Mouse (Mus musculus) kidney, postnatal 4 days (tissue): ENCODE measurements at regions not wholly inside any gene's neighbourhood (a gene's known extent, or its start where the extent isn't known, plus 50 kb on each side); places are given as distances from the start of the nearest gene placed in this dataset.

Source experiments
- DNase-seq, 2 experiments: peaks; one replicate each; pipeline ENCODE4 v3.0.0; 2021; ENCODE audit warnings: mixed read lengths in 2 of 2

- DNase-seq: peak; percentile 5 to 18
Measured at GRCm38 (mm10) chr14:60439106-60439505, 66.0 kb downstream of the Amer2 start.

GRCm38 (mm10) chr14:60443821-60444551 is 70.9 kb downstream of the Amer2 start:
- DNase-seq: no peak

GRCm38 (mm10) chr14:60444552-60444937 is 71.5 kb downstream of the Amer2 start:
- no peak for DNase-seq

GRCm38 (mm10) chr14:60446037-60446436 is 73.0 kb downstream of the Amer2 start:
- no peak for DNase-seq

- DNase-seq: no peak
Measured at GRCm38 (mm10) chr14:60451216-60451615, 78.2 kb downstream of the Amer2 start.

- peak; percentile 23 to 27 for DNase-seq
Measured at GRCm38 (mm10) chr14:60451684-60452083, 78.6 kb downstream of the Amer2 start.

GRCm38 (mm10) chr14:60456767-60457166 is 83.7 kb downstream of the Amer2 start:
- no peak for DNase-seq

- DNase-seq: peak; percentile 62 to 75
Measured at GRCm38 (mm10) chr14:60484996-60485888, 112.2 kb downstream of the Amer2 start.

GRCm38 (mm10) chr14:60485889-60486274 is 112.8 kb downstream of the Amer2 start:
- DNase-seq: peak in 1 of 2 experiments; percentile 27

- peak; percentile 38 to 64 for DNase-seq
Measured at GRCm38 (mm10) chr14:60486278-60486935, 113.3 kb downstream of the Amer2 start.

- no peak for DNase-seq
Measured at GRCm38 (mm10) chr14:60489111-60489510, 116.1 kb downstream of the Amer2 start.

- DNase-seq: no peak
Measured at GRCm38 (mm10) chr14:60490886-60491285, 117.8 kb downstream of the Amer2 start.

GRCm38 (mm10) chr14:60495441-60495840 is 122.4 kb downstream of the Amer2 start:
- DNase-seq: no peak

GRCm38 (mm10) chr14:60502552-60502951 is 129.5 kb downstream of the Amer2 start:
- DNase-seq: no peak

- no peak for DNase-seq
Measured at GRCm38 (mm10) chr14:60505066-60505465, 128.7 kb upstream of the Spata13 start.

GRCm38 (mm10) chr14:60506296-60506695 is 127.5 kb upstream of the Spata13 start:
- no peak for DNase-seq

GRCm38 (mm10) chr14:60513560-60513959 is 120.2 kb upstream of the Spata13 start:
- peak; percentile 57 for DNase-seq

GRCm38 (mm10) chr14:60515094-60515786 is 118.6 kb upstream of the Spata13 start:
- DNase-seq: no peak

GRCm38 (mm10) chr14:60517891-60518290 is 115.9 kb upstream of the Spata13 start:
- DNase-seq: no peak

GRCm38 (mm10) chr14:60523010-60523409 is 110.8 kb upstream of the Spata13 start:
- no peak for DNase-seq

- DNase-seq: no peak
Measured at GRCm38 (mm10) chr14:60524869-60525268, 108.9 kb upstream of the Spata13 start.

GRCm38 (mm10) chr14:60525284-60525962 is 108.4 kb upstream of the Spata13 start:
- DNase-seq: peak; percentile 73 to 77
